Mouse (Mus musculus) C2C12 (cell line): ENCODE measurements around the gene Fli1.

Experiments used
- MAX ChIP-seq: IDR thresholded peaks from one replicate; pipeline ENCODE4 v1.6.1; 2011; ENCODE audit warnings: mild to moderate bottlenecking, control low read depth
- MYOD1 ChIP-seq: IDR thresholded peaks from one replicate; pipeline ENCODE4 v1.6.1; 2011; ENCODE audit warnings: low read depth; ENCODE audit not compliant: control insufficient read depth, insufficient read length

DNA sequence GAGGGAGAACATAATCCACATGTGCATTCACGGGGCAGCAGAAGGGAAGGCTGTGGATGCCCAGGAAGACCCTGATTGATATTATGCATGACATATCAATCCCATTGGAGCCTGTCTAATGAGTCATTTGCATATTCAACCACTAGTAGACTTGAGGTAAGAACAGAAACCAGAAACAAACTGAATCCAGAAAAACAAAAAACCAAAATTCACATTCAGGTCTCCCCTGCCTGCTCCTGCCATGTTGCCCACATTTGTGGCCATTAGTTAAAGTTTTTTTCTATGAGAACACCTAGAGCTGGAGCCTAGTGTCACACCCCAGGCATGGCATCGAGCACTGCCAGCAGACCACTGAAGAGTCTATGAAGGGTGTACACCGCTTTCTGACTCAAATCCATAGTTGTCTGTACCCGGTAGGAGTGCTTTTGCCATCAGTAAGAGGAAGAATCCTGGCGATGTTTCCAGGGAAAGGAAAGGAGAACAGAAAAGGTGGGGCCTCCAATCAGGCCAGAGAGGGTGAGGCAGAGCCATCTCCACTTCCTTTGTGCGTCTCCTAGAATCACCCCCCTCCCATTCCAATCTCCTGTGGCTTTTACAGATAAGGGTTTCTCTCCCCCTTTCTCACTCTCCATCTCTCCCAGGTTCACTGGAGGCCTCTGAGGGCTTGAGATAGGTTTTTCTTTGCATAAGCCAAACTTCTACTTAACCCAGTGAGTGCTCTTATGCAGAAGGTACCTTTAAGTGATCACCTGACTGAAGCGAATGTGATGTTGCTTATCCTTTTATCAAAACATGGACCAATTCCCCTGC lies 32.0 kb downstream of the Fli1 start:
- TF ChIP-seq MAX (no peak), MYOD1 (no peak)
